Mouse (Mus musculus) testis, postnatal 10 days (tissue): Measurements from ENCODE around the gene Spag5.

Experiments
- DNase-seq: peaks from one replicate; pipeline ENCODE4 v3.0.0; 2021; ENCODE audit warnings: low spot score

Spag5 gene

GRCm38 (mm10) chr11:78349441-78350358 is 48.4 kb downstream of the Spag5 start:
- no peak for DNase-seq

GRCm38 (mm10) chr11:78353081-78353480 is 51.8 kb downstream of the Spag5 start:
- no peak for DNase-seq

- DNase-seq = no peak
These were observed 53.6 kb downstream of the Spag5 start for GRCm38 (mm10) chr11:78354905-78355304.

- DNase-seq = peak; percentile 87
These were observed 54.3 kb downstream of the Spag5 start for GRCm38 (mm10) chr11:78355471-78356238.

GRCm38 (mm10) chr11:78358330-78359007 is 57.1 kb downstream of the Spag5 start:
- peak; percentile 77 for DNase-seq

GRCm38 (mm10) chr11:78360125-78360788 is 58.9 kb downstream of the Spag5 start:
- peak; percentile 91 for DNase-seq

GRCm38 (mm10) chr11:78360789-78361131 is 59.4 kb downstream of the Spag5 start:
- no peak for DNase-seq

- DNase-seq = no peak
These were observed 62.1 kb downstream of the Spag5 start for GRCm38 (mm10) chr11:78363309-78364007.

- no peak for DNase-seq
These were observed 62.8 kb downstream of the Spag5 start for GRCm38 (mm10) chr11:78364103-78364502.

- DNase-seq = no peak
These were observed 66.3 kb downstream of the Spag5 start for GRCm38 (mm10) chr11:78367456-78368225.

GRCm38 (mm10) chr11:78370389-78370788 is 69.1 kb downstream of the Spag5 start:
- DNase-seq = no peak

- DNase-seq = no peak
These were observed 70.4 kb downstream of the Spag5 start for GRCm38 (mm10) chr11:78371711-78372110.
